Mouse (Mus musculus) urinary bladder, adult 2 months (tissue): Measurements from ENCODE around the gene Phka1. TPM values are rescaled to one million over a fixed set of nuclear protein-coding genes. Genes with fewer than 3 reads are reported as not detected.
"Not testable (repeated sequence)": the region's sequence is repeated elsewhere in the genome, so short reads cannot be mapped to it uniquely, and the experiment has no call there.

Source experiments
- DNase-seq: peaks from one replicate; pipeline ENCODE4 v3.0.0; 2022; ENCODE audit warnings: low spot score
- polyA plus RNA-seq: library from polyadenylated mRNA; depleted of rRNA; stranded (reverse); fragments of >200 nt; gene quantifications from 2 replicates; pipeline ENCODE4 v1.2.3, GENCODE M21; 2012; rRNA removed

Gene Phka1
- 12.0 and 13.4 TPM in 2 replicates for polyA plus RNA-seq

DNA sequence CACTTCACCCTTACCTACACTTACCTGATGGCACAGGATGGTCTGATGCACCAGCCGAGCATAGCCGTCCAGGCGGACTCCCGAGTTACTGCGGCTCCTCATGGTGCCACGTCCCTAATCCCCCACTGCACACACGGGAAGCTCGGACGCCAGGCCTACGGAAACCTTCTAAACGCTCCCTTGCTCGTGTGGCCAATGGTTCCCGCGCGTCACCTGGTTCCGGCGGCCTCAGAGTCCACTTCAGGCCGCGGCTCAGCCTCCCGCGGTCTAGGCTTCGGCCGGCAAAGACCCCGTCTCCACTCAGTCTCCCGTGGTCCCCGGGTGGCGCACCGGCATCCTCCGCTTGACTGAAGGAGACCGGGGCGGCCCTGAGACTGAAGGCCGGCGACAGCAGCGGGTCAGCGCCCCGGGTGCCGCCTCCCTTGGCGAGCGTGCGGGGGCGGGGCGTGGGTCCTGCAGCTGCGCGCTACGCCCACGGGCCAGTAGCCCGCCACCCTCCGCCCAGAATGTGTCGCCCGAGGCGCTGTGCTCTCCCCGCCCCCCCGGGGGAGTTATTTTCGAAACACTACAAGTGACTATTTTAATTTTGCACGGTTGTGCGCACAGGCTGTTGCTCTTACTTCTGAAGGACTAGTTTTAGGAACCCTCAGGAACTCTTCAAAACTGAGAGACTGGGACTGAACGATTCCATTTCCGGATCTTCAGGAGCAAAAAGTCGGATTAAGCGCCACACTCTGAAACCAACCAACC is at the start of gene Phka1:
Gene Phka1, minus strand, starts transcription at position 424 of the 750 bp plus-strand sequence.
- peak; percentile 64 for DNase-seq

DNA sequence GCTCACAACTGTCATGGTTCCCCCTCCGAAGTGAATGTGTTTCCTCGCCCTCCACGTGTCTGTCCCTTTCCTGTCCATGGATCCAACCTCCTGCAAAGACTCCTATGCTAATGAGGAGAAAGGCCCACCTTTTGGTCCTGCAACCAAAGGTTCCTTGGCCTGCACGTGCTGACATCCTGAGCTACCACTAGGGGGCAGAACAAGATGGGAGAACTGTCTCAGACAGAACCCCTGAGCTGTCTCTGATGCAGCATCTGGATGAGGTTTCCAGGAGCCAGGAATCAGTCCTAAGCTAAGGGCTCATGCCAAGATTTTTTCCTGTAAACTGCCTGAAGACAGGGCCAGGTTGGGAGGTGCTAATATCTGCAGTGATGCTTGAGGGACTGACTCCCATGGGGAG is 45.2 kb upstream of the Phka1 start:
- DNase-seq = not testable (repeated sequence)

DNA sequence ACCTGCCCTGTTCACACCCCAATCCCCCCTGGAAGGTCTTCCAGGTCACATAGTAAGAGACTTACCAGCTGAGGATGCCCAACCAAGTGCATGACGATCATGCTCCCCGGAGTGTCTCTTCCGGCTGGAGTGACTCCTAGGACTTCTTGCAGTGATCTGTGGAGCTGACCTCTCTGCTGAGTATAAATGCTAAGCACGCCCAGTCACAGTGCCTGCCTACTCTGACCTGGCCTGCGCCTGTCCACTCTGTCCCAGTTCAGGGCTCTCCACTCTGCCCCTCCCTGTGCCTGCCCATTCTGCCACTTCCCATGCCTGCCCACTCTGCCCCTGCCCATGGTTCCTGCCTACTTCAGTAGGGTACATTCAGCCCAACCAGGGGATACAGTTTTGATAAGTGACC is 42.8 kb upstream of the Phka1 start, which contains the start of gene Gm3880:
Gene Gm3880, minus strand, starts transcription at position 101 of the 400 bp plus-strand sequence.
- DNase-seq = not testable (repeated sequence)

DNA sequence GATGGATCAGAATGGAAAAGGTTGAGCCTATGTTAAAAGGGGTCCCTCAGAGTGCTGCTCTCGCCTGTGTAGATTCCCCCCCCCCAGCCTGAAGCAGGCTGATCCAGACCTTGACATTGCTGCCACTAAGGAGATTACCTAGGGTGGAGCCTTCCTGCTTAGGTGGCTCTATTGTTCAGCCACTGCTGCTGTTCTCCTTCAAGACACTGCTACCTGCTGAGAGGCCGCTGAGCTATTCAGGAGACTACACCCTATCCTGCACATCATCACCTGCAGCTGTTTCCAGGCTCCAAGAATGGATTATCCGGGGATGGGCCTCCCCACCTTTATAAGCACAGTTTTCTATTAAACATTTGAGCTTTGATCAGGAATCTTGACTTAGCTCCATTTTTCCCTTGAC is 40.7 kb upstream of the Phka1 start:
- not testable (repeated sequence) for DNase-seq

DNA sequence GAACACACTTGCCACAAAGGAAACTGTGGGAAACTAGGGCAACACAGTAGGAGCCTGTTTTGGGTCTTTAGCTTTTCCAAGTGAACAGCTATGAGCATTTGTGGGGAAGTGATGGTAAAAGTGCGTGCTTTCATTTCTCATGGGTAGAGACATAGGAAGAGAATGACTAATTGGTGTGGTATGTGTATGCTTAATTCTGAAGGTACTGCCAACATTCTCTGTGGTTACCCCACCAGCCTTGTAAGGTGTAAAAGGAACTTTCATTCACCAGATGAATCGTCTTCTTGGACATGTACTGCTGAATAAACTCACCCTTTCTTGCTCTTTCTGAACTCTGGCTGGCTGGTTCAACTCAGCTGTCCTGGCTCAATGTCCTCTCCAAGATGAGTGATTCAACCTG is 22.6 kb upstream of the Phka1 start:
- no peak for DNase-seq

DNA sequence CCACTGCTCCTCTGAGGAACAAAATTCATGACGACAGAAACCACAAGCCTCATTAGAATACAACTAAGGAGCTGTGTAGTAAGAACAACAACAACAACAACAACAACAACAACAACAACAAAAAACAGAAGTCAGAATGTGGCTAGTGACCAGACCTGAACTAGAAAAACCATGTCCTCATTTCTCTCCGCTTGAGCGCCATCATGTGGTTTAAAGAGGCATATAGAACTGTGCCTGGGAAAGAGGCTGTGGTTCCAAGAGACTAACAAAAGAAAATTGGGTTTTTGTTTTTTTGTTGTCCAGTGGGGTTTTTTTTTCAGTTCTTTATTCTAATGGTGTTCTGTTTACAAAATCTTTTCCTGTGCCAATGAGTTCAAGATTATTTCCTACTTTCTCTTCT is 16.7 kb upstream of the Phka1 start:
- no peak for DNase-seq

DNA sequence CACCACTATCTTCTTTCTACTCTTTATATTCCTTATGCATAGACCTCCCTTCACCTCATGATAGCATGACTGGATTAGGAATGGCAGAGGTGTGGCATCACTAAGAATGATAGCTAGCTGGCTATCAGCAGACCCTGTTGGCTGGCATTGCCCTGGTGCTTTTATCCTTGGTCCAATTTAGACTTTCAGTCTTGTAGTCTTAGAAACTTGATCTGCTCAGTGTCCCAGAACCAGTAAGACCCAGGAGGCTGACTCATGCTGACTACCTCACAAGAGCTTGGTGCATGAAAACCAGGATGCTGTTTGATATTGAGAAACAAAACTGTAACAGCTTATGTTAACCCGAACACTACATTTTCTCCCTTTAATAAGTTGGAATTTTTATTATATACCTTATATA is 1.6 kb upstream of the Phka1 start:
- DNase-seq = no peak

DNA sequence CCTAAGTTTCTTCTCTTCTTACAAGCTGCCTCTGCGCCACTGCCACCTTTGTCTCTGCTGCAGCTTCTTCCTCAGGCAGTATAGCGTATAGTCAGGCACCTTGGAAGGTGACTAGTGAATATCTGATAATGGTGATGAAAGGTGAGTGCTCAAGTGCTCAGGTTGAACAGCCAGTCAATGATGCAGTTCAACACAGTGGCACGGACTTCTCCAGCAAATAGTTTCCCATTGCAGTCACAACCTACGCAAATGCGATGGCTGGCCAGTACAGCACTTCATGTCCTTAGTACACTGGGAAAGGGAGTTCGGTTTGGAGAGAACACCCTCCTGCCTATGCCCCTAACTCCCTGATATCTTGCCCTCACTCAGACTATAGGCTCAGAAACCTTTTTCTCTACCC is 1.1 kb upstream of the Phka1 start:
- no peak for DNase-seq

DNA sequence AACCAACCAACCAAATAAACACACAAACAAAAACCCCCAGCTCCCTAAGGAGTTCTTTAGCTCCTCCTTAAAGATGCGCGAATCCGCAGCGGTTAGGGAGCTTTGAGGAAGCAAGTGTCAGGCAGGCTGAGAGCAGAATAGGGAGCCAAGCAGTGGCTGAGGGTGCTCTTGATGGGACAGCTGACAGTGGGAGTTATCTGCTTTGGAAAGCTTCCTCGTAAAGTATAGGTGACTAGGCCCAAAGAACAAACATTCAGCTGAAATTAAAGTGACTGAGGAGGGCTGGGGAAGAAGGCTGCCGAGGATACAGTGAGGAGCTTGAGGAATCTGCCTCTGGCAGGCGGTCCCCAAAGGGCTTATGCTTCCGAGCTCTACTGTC is 516 bp upstream of the Phka1 start:
- no peak for DNase-seq

DNA sequence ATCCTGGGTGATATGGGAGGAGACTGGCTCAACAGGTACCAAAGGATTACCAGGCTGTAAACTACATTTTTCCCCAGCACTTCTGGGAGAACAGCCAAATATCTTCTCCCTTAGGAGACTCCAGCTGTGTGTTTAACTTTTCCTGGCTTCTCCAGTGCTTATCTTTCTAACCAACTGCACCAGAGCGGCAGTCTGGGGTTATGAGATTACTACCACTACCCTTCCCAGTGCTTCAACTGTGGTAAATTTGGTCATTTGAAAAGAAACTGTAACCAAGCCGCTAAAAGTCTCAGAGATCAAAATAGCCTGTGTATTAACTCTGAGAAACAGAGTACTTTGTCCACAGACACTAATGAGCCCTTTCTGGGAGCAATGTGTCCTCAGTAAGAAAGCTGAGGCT is 42.8 kb downstream of the Phka1 start:
- no peak for DNase-seq

DNA sequence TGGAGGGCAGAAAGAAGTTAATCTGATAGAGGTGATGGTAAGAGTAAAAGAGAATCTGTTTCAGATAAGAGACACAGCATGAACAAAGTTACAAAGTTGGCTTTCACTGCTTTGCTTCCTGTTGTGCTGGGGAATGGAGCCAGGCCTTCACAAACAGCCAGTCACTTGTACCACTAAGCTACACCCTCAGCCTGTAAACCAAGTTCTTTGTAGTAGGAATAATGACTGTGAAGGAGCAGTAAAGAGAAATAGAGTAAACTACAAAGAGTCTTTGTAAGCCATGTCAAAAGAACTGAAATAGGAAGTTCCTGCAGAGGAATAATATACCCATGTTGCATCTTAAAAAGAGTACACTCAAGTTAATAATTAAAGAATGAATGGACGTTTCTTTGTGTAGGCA is 55.5 kb downstream of the Phka1 start:
- no peak for DNase-seq

DNA sequence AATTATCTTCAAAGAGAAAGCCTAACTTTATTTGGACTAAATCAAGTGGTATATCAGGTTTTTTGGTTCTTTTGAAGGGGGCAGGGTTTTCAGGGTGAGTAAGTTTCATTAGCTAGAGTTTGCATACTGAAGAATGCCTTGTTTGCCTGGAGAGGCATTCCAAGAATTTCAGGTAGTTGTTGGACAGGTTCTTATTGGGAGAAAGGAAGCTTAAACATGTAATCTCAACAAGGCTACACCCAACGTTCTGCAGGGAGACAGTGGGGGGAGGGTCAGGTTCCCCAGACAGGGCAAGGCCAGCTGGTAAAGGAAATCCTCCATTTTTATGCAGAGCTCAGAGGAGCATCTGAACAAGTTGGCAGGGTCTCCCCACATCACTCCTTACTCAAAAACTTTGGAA is 72.9 kb downstream of the Phka1 start:
- no peak for DNase-seq

DNA sequence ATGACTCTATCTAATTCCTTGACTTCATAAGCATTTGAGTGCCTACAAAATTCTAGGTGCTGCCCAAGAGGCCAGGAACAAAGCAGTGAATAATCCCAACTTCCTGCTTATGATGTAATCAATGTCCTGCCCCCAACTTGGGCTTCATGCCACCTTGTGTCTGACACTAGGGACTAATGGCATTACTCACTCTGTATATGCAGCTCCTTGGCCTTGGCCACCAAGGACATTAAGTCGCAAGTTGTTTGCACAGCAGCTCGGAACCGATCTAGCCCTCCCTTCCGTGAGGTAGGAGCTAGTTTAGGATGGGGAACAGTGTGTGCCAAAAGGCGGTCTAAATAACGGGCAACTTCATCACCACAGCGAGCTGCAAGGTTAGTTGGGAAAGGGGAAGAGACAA is 87.1 kb downstream of the Phka1 start:
- no peak for DNase-seq

DNA sequence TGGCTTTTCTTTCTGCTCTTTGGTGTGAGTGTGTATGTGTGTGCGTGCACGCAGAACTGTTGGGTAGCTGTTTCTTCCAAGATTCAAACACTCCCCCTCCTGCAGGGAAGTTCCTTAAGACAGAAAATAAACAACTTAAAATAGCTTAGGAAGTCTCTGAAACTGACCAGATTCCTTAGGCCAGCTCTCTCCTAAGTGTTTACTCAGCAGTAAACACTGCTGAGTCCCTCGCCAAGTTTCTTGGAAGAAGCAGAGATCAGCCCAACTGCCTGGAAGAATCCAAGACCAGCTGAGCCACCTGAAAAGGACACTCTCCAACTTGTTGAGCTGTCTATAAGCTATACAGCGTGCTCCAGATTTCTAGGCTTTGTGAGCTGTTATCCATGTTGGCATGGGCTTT is 134.8 kb downstream of the Phka1 start:
- no peak for DNase-seq

DNA sequence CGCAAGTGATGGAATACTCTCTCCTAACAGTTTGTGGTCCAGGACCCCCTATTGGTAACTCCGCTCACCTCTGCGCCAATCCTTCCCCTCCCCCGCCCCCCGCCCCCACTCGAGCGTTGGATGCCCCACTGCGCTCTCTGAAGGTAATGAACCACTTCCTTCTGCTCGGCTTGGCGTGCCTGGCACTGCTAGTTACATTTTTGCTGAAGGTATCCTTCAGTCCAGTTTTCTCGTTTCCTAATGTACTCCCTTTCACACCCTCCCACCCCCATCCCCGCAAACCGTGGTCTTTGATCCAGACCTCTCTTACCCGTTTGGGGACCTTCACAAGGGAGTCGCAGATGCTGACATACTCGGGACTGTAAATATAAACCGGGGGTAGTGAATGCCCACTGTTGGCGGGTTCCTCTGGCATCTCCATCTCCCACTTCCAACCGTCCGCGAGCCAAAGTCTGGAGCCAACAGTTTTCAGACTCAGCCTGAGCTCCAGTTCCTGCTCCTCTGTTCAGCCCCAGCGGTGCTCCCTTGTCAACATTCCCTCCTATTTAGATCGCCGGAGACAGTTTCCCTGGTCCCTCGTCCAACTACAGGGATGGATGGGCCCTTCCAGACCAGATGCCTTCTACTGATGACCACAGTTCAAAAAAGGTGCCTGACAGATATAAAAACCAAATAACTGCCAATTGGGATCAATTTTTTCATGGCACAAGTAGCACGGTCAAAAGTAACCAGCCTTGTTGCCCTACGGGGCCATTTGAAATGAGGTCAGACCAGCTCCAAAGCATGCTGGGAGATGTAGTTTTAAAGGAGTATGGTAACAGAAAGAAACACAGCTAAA is 139.2 kb downstream of the Phka1 start, which contains the start of gene Hdac8:
Gene Hdac8, minus strand, starts transcription at position 716 of the 838 bp plus-strand sequence.
- peak; percentile 36 for DNase-seq

DNA sequence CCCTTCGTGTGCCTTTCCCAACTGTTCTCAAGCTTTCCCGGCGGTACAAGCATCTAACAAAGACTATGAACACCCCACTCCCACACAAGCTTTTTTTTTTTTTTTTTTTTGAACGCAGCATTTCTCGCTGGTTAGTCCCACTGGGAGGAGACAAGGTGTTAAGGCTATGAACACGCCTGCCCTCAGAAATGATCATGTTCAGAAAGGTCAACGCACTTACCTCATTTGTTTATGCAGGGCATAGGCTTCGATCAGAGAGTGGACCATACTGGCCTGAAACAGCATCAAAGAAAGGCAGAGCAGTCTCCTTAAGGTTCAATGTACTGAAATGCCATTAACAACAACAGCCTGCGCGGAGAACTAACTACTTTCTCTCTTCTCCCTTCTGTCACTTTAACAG is 139.9 kb downstream of the Phka1 start:
- DNase-seq = no peak

DNA sequence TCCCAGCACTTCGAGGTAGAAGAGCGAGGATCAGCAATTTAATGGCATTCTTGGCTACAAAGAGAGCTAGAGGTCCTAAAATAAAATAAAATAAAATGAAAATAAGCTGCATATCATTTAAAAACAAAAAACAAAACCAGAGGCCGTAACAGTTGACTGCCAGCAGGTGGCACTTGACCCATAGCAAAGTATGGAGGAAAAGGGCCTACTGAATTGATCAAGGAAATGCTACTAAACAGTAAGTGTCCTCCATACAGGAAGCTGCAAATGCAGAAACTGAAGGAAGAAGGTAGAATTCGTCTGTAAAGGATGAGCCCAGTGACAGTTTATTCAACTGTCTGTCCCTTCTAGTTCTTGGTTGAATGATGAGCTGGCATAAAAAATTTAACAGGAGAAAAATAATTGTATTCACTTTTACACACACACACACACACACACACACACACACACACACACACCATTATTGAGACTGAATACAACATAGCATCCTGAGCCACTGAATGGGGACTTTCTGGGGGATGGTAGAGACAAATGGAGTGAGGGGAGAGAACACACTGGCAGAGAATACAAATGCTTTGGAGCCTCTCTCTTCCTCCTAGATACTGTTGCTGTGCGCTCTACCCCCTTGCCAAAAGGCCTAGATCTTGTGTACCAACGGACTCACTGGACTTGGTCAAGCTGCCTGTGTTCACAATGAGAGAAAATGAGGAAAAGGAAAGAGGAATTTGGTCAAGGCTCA is 149.9 kb downstream of the Phka1 start:
- DNase-seq = no peak

DNA sequence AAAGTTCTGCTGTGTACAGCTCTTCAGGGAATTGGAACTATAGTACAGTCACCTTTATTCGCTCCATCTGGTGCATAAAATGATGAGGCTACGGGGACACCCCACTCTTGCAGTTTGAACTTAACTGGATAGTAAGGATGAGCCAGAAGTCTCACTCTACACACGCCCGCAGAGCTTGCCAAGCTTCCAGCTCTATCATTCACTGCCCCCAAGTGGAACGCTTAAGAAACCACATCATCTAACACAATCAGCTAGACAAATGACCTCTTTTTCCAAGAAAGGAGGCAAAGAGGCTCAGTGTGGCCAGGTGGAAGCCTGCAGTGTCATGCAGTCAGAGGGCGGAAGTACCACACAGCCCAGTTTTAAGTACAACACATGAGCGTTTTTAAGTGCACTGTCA is 158.5 kb downstream of the Phka1 start:
- no peak for DNase-seq

DNA sequence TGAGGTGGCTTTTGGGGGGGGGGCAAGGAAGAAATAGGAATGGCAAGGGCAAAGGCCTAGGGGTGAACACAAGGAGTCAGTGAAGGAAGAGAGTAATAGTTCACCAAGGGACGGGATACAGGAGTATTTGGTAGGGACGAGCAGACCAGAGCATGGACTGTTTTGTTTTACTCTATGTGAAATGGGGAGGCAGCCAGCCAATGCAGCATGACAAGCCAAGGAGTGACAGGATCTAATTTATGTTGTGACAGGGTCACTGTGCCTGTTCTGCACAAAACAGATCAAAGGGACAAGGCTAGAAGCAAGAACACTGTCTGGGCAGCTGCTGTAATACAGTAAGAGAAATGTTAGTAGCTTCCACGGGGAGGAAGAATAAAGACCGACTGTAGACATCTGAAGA is 164.4 kb downstream of the Phka1 start:
- DNase-seq = no peak

DNA sequence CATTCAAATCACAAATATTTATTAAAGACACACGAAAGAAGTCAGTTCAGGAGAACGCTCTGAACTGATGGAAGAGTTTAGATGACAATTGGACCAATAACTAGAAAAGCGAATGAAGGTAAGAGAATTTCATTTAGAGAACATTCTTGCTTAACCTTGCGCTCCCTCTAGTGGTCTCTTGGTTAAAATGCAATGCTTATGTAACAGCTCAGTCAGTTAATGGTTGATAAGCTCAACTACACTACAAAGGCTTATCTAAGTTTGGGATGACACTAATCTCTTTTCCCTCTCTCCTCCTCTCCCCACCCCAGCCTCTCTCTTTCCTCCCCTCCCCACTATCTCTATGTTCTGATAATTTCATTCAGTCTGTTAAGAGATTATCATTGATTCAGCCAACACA is 165.1 kb downstream of the Phka1 start:
- no peak for DNase-seq

DNA sequence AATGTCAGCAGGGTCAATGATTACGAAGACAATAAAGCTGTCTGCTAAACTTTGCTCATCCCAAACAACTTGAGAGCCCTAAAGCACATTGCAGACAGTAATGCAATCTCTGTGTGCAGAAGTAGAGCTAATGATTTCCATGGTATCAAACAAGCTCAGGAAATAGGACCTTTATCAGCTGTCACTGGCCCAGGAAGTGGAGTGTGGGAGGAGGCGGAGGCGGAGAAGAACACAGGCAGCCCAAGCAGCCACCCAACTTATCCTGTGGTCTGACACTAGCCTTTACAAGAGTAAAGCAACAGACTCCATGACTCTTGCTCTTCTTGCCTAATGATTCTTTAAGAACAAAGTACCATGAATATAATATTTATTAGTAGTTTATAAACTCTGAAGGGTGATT is 165.6 kb downstream of the Phka1 start:
- no peak for DNase-seq

DNA sequence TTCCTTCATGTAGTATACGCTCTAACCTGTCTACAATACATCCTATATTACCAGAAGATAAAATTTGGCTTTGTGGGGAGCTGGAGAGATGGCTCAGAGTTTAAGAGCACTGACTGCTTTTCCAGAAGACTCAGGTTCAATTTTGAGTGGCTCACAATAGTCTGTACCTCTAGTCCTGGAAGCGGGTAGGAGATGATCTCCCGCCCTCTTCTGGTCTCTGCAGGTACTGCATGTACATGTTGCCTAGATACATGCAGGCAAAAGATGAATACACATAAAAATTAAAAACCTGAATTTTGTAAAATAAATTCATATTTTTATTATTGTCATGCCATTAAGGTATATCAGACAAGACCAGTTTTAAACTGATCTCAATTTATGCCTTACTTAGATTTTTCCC is 167.3 kb downstream of the Phka1 start:
- no peak for DNase-seq
